Mouse (Mus musculus) adrenal gland (tissue): Measurements from ENCODE around the gene Abce1.

Experiments
- intact Hi-C: fragments of 180-260 bp; cut with DNase I; formaldehyde crosslinking; loops from one replicate; pipeline ENCODE4 v1.15.1; 2025

Gene Abce1

GRCm38 (mm10) chr8:79649569-79649968 is 62.0 kb downstream of the Abce1 start:
- intact Hi-C loops = no loop called here

- intact Hi-C loops = no loop called here
Observed at GRCm38 (mm10) chr8:79641119-79641518, 70.4 kb downstream of the Abce1 start.

- intact Hi-C loops = no loop called here
Observed at GRCm38 (mm10) chr8:79639586-79640451, 71.7 kb downstream of the Abce1 start, which contains the start of gene Otud4. Gene Otud4 (plus strand): TSS chr8:79639618.

GRCm38 (mm10) chr8:79638707-79639549 is 72.6 kb downstream of the Abce1 start:
- intact Hi-C loops = no loop called here

GRCm38 (mm10) chr8:79638001-79638706 is 73.4 kb downstream of the Abce1 start:
- intact Hi-C loops = no loop called here

GRCm38 (mm10) chr8:79637237-79637636 is 74.3 kb downstream of the Abce1 start:
- intact Hi-C loops = no loop called here

GRCm38 (mm10) chr8:79636151-79636550 is 75.4 kb downstream of the Abce1 start:
- intact Hi-C loops = no loop called here

- intact Hi-C loops = no loop called here
Observed at GRCm38 (mm10) chr8:79635491-79635890, 76.0 kb downstream of the Abce1 start.
